Mouse (Mus musculus) forebrain, embryonic 14.5 days (tissue): ENCODE data around the gene Irx2. TPM values are rescaled to one million over a fixed set of nuclear protein-coding genes. Genes with fewer than 3 reads are reported as not detected.
A peak's percentile ranks its signal among the peaks of the same experiment; 100 is the strongest.

ENCODE experiments used
- ATAC-seq: fragments of 200-750 bp; cut with Nextera tagmentation; 2 replicates; pipeline ENCODE4 v1.8.0; 2017; ENCODE audit warnings: mild to moderate bottlenecking, moderate library complexity
- DNase-seq: peaks from one replicate; pipeline ENCODE4 v3.0.0-alpha.2; 2015; ENCODE audit warnings: low spot score
- H3K27ac ChIP-seq: fragments of 300-500 bp; sonication (generic); 2 replicates; pipeline ENCODE4 v1.5.1; 2014; ENCODE audit warnings: low read depth, mild to moderate bottlenecking, control low read depth, low read length, moderate library complexity
- H3K27me3 ChIP-seq: fragments of 300-500 bp; sonication (generic); replicated peaks from 2 replicates; pipeline ENCODE4 v1.6.1; 2014; ENCODE audit warnings: low read length, control low read depth, mixed read lengths; ENCODE audit not compliant: control insufficient read depth, insufficient read depth
- H3K36me3 ChIP-seq: fragments of 300-500 bp; sonication (generic); 2 replicates; pipeline ENCODE4 v1.6.1; 2014; ENCODE audit warnings: low read length, control low read depth; ENCODE audit not compliant: control insufficient read depth, insufficient read depth
- H3K4me1 ChIP-seq: fragments of 300-500 bp; sonication (generic); 2 replicates; pipeline ENCODE4 v1.6.1; 2014; ENCODE audit warnings: antibody characterized with exemption, low read length, control low read depth; ENCODE audit not compliant: control insufficient read depth, insufficient read depth
- H3K4me2 ChIP-seq: fragments of 300-500 bp; sonication (generic); 2 replicates; pipeline ENCODE4 v1.6.1; 2014; ENCODE audit warnings: mild to moderate bottlenecking, control low read depth, low read length
- H3K4me3 ChIP-seq: fragments of 300-500 bp; sonication (generic); 2 replicates; pipeline ENCODE4 v1.5.1; 2014; ENCODE audit warnings: low read depth, low read length, control low read depth
- H3K9ac ChIP-seq: fragments of 300-500 bp; sonication (generic); 2 replicates; pipeline ENCODE4 v1.6.1; 2014; ENCODE audit warnings: mild to moderate bottlenecking, low read length, control low read depth, moderate library complexity
- H3K9me3 ChIP-seq: fragments of 300-500 bp; sonication (generic); replicated peaks from 2 replicates; pipeline ENCODE4 v1.6.1; 2016; ENCODE audit warnings: low read length, control low read depth, mixed read lengths; ENCODE audit not compliant: control insufficient read depth
- WGBS: fragments of 180-500 bp; shearing (Covaris S2); extraction: QIAGEN DNeasy Blood & Tissue Kit; methylation state at CpG from one replicate; pipeline ENCODE4 v1.1.7; 2014; 5-methylcytosine and 5-hydroxymethylcytosine counted together
- polyA plus RNA-seq: library from polyadenylated mRNA; unstranded; fragments of >200 nt; fragmentation: Nextera tagmentation; extraction: Ambion mirVana; gene quantifications from 2 replicates; pipeline ENCODE4 v1.2.1, GENCODE M21; 2014

Irx2 gene
- polyA plus RNA-seq, 1 experiment from 2014 or later = 1.9 TPM

DNA sequence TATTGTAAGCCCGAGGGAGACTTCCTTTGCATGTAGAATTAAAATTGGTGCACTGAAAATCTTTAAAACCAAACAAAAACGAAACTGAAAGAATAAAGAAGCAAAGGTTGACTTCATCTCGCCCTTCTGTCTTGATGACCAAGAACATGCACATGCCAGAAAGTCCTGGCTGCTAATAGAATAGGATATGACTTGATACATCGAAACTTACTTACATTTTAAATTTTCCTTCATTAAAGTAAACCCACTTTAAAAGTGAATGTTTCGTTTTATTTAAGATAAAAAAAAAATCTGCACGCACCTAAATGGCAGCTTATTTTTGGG, 3.8 kb upstream of the Irx2 start:
- WGBS = 4% methylated on average over 6 of the region's 6 CpGs
- H3K9ac ChIP-seq = no peak overlapping the region
- DNase-seq (no peak), ATAC-seq (no peak)
- no peak overlapping the region for H3K27ac ChIP-seq
- no peaks in the 10 kb centered on the region; the same call in 1 of the 2 replicates for H3K9me3 ChIP-seq
- H3K4me3 ChIP-seq = peak overlapping the region; percentile 4; the same call in 1 of the 2 replicates
- H3K4me1 ChIP-seq = peaks cover 10% of the 10 kb centered on the region
- H3K27me3 ChIP-seq = peaks cover 89% of the 10 kb centered on the region
- H3K4me2 ChIP-seq = peak overlapping the region; percentile 24; the same call in 1 of the 2 replicates
- H3K36me3 ChIP-seq = no peaks in the 10 kb centered on the region

- Histone ChIP-seq H3K36me3 (no peaks in the 10 kb centered on the region), H3K4me2 (no peak overlapping the region), H3K9me3 (no peaks in the 10 kb centered on the region; the same call in 1 of the 2 replicates), H3K9ac (no peak overlapping the region), H3K4me1 (peaks cover 10% of the 10 kb centered on the region), H3K4me3 (0 out of 2 replicates have a peak overlapping the region, but pooled peaks have one; percentile 4), H3K27me3 (peaks cover 95% of the 10 kb centered on the region), H3K27ac (no peak overlapping the region)
- ATAC-seq = no peak
- WGBS = 3% methylated on average over 28 of the region's 28 CpGs
- DNase-seq = peak; percentile 44
These were observed 3.2 kb upstream of the Irx2 start for GRCm38 (mm10) chr13:72625236-72625950.

- peak overlapping the region; percentile 77 for H3K4me2 ChIP-seq
- DNase-seq (peak; percentile 48), ATAC-seq (0 out of 2 replicates have a peak, but pooled peaks have one; percentile 8)
- peak overlapping the region; percentile 32; the same call in 1 of the 2 replicates for H3K9ac ChIP-seq
- H3K4me1 ChIP-seq = peaks cover 10% of the 10 kb centered on the region
- no peaks in the 10 kb centered on the region; the same call in 1 of the 2 replicates for H3K9me3 ChIP-seq
- peaks cover 96% of the 10 kb centered on the region for H3K27me3 ChIP-seq
- WGBS = 1% methylated on average over 42 of the region's 42 CpGs
- no peak overlapping the region for H3K27ac ChIP-seq
- peak overlapping the region; percentile 43 for H3K4me3 ChIP-seq
- no peaks in the 10 kb centered on the region for H3K36me3 ChIP-seq
These were observed 964 bp upstream of the Irx2 start for GRCm38 (mm10) chr13:72627391-72628321.

DNA sequence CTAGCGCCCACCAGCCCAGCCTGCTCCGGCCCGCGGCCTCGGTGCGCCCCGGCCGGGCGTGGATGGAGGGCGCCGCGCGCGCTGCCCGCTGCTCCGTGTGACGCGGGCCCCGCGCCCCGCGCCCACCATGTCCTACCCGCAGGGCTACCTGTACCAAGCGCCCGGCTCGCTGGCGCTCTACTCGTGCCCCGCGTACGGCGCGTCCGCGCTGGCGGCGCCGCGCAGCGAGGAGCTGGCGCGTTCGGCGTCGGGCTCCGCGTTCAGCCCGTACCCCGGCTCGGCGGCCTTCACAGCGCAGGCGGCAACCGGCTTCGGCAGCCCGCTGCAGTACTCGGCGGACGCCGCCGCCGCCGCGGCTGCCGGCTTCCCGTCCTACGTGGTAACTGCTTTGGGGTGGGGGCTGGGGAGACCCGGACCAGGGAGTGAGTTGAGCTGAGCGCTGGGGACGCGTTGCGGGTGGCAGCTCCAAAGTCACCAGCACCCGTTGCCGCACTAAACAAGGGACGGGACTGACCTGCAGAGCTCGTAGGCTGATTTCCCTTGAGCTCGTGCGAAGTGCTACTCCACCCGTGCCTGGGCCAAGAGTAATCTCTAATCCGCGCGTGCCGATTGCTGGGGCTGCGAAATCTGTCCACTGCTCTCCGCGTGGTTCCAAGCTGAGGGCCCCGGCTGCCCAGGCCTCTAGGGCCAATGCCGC, 463 bp downstream of the Irx2 start:
- peaks cover 10% of the 10 kb centered on the region for H3K4me1 ChIP-seq
- under 1% methylated on average over 80 of the region's 88 CpGs for WGBS
- ATAC-seq (peak; percentile 58), DNase-seq (peak; percentile 44)
- no peaks in the 10 kb centered on the region; the same call in 1 of the 2 replicates for H3K9me3 ChIP-seq
- no peaks in the 10 kb centered on the region for H3K36me3 ChIP-seq
- peak overlapping the region; percentile 43 for H3K4me3 ChIP-seq
- H3K27ac ChIP-seq = no peak overlapping the region
- peak overlapping the region; percentile 77 for H3K4me2 ChIP-seq
- H3K9ac ChIP-seq = peak overlapping the region; percentile 32; the same call in 1 of the 2 replicates
- peaks cover 94% of the 10 kb centered on the region for H3K27me3 ChIP-seq

DNA sequence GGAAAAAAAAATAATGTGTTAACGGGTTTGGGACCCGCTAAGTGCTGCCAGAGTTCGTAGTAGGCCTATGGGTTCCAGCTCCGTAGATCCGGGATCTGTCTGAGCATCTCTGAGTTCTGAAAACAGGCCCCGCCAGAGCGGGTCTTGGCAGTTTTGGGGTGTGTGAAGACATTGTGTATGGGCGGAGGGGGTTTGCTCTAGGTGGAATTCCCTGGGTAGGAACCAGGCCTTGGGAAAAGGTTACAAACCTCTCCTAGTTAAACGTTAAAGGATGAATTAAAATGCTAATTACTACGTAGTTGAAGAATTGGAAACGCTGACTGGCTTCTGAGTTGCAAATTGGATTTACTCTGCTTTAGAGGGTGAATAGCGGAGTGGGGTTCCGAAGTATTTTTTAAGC, 1.2 kb downstream of the Irx2 start:
- H3K27me3 ChIP-seq = peaks cover 95% of the 10 kb centered on the region
- no peak overlapping the region for H3K9ac ChIP-seq

GRCm38 (mm10) chr13:72630501-72631372, 2.1 kb downstream of the Irx2 start:
- H3K9me3 ChIP-seq = no peaks in the 10 kb centered on the region
- H3K27ac ChIP-seq = no peak overlapping the region
- peak overlapping the region; percentile 16 for H3K4me3 ChIP-seq
- H3K9ac ChIP-seq = 0 out of 2 replicates have a peak overlapping the region, but pooled peaks have one; percentile 5
- H3K27me3 ChIP-seq = peaks cover 97% of the 10 kb centered on the region
- 2% methylated on average over 60 of the region's 60 CpGs for WGBS
- H3K4me2 ChIP-seq = peak overlapping the region; percentile 31
- peaks cover 10% of the 10 kb centered on the region for H3K4me1 ChIP-seq
- DNase-seq (no peak), ATAC-seq (no peak)
- H3K36me3 ChIP-seq = no peaks in the 10 kb centered on the region

More for the DNA sequence above, 1.2 kb downstream of the Irx2 start:
- Histone ChIP-seq H3K4me2 (no peak overlapping the region), H3K9me3 (no peaks in the 10 kb centered on the region; the same call in 1 of the 2 replicates), H3K27ac (no peak overlapping the region), H3K4me1 (peaks cover 10% of the 10 kb centered on the region), H3K4me3 (peak overlapping the region; percentile 16; the same call in 1 of the 2 replicates), H3K36me3 (no peaks in the 10 kb centered on the region)
- no peak for ATAC-seq
- WGBS = under 1% methylated on average over 13 of the region's 13 CpGs
- peak; percentile 21 for DNase-seq

- peaks cover 10% of the 10 kb centered on the region for H3K4me1 ChIP-seq
- peak overlapping the region; percentile 16 for H3K4me3 ChIP-seq
- peak overlapping the region; percentile 31 for H3K4me2 ChIP-seq
- H3K9me3 ChIP-seq = no peaks in the 10 kb centered on the region
- DNase-seq (peak; percentile 28), ATAC-seq (no peak)
- H3K27ac ChIP-seq = no peak overlapping the region
- under 1% methylated on average over 53 of the region's 62 CpGs for WGBS
- no peaks in the 10 kb centered on the region for H3K36me3 ChIP-seq
- 0 out of 2 replicates have a peak overlapping the region, but pooled peaks have one; percentile 5 for H3K9ac ChIP-seq
- H3K27me3 ChIP-seq = peaks cover 96% of the 10 kb centered on the region
These were observed 2.9 kb downstream of the Irx2 start for GRCm38 (mm10) chr13:72631373-72632021.
